Mouse (Mus musculus): ENCODE data around the gene Ccdc58.
A peak's percentile ranks its signal among the peaks of the same experiment; 100 is the strongest.
"Not testable (repeated sequence)": the region's sequence is repeated elsewhere in the genome, so short reads cannot be mapped to it uniquely, and the experiment has no call there.

Ccdc58 gene

DNA sequence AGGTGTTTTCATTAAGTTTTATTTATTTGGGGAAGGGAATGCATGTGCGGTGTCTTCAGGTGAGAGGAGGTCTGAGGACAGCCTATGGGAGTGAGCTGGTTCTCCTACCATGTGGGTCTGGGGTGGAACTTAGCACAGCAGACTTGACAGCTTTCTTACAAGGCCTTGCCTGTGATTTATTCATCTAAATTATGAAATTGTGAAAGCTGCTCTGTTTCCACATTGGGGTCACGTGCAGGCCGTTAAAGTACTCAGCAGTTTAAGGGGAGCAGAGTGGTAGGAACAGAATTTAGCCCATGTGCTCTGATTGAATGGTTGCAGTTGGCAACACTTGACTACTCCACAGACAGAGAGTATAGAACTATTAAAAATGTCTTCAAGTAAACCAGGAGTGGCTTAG lies 8.4 kb downstream of the Ccdc58 start:
- no peak for DNase-seq

DNA sequence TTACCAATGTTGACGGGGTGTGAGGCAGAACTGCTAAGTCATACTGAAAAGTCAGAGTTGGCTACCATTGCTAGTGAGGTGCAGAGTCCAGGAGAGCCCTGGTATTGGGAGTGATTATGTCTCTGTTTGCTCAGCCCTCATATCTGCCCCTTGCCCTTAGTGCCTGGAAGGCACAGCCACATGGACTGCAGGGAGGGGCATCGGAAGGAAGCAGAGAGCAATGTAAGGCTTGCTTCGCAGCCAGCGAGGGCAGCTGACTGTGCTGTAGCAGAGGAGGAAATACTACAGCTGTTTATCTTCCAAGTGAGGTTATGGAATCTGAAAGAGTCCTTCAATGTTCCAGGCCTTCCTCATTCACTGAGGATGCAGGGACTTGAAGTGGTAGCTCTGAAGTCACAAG lies 16.4 kb downstream of the Ccdc58 start:
- DNase-seq = no peak

DNA sequence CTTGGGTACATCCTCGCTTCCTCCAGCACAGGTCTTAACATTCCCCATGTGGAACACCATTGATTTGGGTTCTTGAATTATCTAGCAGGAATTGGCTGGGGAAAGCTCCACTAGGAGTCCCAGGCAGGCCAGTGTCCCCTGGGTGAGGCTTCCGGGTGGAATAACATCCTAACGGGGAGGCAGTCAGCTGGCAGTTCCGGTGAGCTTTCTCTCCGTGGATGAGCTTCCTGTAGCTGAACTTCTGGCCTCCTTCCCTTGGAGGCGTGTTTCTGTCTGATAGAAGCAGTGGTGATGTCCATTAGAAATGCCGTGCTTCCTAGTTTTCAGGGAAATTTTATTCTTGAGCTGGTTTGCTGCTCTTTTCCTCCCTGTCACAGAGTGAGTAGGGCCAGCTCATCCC lies 17.6 kb downstream of the Ccdc58 start:
- DNase-seq = no peak

DNA sequence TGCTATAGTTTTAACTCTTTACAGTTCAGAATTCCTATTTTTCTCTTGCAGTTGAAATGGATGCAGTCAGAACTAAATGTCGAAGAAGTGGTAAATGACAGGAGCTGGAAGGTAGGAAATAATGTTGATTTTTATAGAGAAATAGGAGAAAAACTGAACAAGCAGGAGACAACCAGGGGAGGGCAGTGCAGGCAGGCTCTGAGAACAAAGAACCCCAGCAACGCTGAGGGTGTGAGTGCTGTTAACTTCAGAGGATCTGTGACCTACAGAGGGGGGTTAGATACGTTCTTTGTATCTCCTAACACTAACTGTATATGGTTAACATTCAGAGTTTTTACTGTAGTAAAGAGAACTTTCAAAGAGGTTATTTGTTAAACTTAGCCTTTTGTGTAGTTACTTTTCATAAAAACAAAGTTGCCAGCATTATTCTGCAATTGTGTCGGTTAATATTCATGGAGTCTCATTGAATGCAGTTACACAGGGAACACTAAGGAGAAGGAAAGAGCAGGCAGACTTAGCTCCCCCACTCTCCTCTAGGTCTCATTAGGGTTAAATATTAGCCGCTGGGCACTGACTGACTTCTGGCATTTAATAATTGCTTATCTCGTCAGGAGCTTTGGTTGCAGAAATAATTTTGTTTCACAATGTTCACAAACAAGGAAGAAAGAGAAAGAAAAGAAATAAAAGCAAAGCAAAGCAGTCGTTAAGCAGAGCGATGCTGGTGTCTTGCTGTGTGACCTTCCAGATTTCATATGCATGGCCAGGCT lies 18.5 kb downstream of the Ccdc58 start:
- no peak for DNase-seq

DNA sequence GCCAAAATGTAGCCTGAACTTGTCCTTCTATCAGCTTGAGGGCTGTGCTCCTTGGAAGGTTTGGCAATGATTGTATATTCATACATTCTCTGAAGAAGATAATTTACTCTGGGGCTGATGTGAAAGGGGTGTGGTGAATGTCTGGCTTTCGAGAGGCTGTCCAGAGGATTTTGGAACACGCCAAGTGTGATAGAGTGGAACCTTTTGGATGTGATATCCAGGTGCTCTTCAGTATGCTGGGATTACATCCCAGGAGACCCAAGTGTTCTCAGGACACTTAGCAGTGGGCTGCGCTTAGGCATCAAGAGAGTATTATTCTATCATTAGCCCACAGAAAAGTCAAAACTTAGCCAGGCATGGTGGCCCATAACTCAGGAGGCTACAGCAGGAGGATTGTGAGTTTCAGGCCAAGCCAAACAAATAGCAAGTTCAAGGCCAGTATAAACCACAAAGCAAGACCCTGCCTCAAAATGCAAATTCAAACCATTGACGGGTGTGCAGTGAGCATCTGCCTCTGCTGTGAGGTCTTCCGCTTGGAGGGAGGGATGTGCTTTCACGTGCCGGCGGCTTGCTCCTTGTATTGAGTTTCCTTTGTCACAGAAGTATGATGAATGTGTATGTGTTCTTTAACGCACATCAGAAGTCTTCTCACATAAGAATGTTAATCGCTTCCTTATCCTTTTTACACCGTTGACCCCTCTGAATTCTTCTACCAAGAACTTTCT lies 19.5 kb downstream of the Ccdc58 start:
- no peak for DNase-seq

DNA sequence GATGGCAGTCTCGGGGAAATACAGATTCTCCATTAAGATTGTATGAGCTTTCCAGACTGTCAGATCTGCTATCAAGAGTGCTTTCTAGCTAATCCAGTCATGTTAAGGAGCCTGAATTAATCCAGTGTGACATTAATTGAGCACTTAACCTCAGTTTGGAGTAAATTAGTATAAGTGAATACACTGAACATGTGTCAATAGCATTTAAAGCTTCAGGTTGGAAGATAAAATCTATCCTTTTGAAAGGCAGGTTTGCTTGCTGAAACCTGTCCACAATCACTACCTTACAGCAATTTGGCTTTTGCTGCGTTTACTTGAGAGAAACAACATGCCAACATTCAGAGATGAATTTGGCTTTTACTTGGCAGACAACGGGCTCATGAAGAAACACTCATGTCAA lies 22.6 kb downstream of the Ccdc58 start:
- no peak for DNase-seq

DNA sequence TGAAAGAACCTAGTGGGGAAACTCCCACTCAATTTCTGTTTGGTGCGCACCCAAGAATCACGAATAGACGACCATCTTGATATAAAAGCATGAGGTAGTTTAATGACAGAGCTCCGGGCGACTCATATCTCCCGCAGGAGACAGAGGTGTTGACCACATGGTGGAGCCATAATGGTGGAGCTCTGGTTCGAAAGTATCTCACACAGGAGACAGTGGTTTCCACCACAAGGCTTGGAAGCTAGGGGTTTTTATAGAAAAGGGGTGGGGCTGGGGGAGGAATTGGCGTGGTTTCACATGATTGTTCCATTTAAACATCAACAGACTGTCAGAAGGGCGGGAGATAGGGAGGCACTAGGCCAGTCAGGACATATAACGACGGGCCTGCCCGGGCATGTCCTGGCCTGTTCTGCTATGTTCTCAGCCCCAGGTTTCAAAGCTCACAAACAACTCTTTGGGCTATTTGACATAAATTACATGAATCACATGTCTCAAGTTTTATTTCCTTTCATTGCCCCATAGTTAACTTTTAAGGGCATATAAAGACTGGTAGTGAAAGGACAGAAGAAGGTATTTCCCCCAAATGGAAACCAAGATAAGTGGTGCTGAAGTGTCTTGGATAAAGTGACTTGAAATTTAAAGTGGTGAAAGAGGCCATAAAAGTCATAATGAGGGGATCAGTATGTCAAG lies 26.5 kb downstream of the Ccdc58 start:
- not testable (repeated sequence) for DNase-seq

DNA sequence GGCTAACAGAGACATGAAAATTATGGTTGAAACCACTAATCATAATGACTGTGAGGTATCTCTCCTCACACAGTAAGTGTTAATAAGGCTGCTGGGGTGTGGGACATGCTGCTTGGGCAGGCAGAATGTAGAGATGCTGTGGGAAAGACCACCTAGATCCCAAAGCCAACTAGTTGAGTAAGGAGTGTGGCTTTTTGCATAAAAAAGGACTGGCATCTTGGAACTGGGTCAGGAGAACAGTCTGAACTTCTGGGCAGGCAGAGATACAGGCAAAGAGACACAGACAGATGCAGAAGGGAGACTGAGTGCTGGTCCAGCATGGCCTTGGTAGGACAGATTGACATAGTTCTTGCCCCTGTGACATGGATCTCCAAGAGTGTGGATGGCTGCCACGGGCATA lies 30.0 kb downstream of the Ccdc58 start:
- DNase-seq = no peak

DNA sequence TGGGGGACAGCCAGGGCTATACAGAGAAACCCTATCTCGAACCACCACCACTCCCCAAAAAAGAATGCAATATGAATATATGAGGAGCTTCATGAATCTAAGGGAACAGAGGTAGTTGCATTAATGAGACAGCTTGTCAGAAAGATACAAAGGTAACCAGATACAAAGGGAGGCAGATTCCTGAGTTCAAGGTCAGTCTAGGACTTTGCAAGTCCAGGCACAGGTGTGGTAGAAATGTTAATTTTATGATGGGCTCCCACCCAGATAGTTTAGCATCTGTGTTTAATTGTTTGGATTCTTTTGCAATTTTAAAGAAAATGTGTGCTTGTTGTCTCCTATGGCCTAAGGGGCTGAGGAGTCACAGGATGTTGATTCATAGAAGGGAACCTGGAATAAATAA lies 30.7 kb downstream of the Ccdc58 start:
- DNase-seq = no peak

DNA sequence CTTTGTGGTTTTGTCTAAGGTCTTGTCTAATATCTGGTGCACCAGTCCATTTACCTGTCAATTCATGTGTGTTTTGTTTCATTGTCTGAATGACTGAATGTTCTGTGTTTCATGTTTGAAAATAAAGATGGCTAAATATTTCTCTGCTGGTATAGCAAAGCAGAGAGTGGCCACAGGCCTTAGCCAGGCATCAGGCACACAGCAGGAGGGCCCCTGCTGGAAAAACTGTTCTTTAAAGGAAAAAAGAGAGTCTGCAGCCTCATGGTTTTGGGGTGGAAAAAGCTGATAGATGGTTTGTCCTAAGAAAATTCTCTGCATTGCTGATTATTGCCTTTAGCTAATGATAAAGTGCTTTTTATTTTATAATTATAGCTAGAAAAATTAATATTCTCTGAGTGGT lies 40.0 kb downstream of the Ccdc58 start:
- DNase-seq = peak in 1 of 2 experiments; percentile 9

DNA sequence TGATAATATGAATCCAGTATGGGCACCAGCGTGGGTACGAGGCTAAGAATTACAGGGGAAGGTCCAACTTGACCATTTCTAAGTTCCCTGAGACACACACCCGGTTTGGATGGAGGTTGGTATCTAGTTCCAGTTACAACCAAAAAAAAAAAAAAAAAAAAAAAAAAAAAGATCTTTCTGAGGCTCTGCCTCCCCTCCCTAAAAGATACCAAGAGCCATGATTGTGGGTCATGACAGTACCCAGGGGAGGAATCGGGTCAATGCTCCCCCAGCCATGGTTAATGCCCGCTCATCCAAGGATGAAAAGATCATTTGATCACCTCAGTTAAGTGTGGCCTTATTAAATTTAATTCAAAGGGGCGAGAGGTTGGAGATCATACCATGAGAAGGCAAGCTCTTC lies 44.3 kb downstream of the Ccdc58 start:
- DNase-seq = not testable (repeated sequence)

DNA sequence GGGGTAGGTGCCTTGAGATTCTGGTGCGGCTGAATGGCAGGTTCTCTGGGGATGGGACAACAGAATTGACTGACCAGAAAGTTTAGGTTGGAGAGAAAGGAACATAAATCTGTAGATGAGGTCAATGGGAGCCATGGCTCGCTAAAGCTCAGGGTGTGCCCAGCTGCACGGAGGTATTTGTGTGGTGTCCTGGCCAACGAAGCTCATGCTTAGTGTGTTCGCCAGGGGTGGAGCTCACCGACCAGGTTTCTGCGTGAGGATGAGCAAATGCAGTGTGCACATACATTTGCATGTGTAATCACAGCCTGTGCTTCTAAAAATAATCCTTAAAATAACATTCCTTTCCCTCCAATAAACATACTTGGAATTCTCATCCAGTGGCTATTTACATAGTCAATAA lies 56.6 kb downstream of the Ccdc58 start:
- DNase-seq = no peak

DNA sequence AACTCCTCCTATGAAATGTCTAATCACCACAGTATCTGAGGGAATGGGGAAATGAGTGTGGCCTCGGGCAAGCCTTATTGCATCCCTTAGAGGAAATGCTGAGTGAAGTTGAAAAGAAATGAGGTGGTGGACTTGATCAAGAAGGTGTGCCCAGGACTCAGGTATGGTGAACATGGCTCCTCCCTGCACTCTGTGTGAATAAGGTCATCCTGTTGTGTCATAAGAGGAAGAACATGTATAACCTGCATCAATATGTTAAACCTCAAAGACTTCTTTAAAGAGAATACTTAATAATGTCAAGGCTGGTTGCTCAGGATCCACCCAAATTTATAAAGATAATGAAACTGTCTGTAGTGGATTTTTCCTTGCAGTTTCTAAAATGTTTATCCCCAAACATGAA lies 59.7 kb downstream of the Ccdc58 start, which contains the start of gene Csta1:
Gene Csta1 (minus strand): TSS at position 101 of the 400 bp plus-strand sequence.
- no peak for DNase-seq

DNA sequence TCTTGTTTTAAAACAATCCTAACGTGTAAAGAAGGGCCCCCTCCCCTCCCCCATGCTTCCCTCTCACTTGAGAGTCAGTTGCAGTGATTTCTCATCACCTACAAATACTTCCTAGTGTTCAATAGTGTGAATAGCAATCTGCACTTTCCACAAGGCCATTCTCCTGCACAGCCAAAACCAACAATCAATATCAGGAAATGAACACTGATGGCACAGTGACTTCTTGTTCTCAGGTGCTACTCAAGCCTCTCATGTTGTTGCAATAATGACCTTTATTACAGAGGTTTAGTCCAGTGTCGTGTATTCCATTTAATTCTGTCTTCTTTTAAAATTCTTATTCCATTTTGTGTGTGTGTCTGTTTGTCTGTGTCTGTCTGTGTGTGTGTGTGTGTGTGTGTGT lies 66.7 kb downstream of the Ccdc58 start:
- DNase-seq = no peak
